24 mouse cellular contexts compared by ENCODE assay signal in genomic region chr2:75901869-75902268, GRCm38 (mm10). TPM values are rescaled to one million over a fixed set of nuclear protein-coding genes. Genes with fewer than 3 reads are reported as not detected.
DNase-seq lines count a peak whose midpoint lies in the region; ATAC-seq and TF ChIP-seq lines count a peak whose summit lies in the region.
"Had no signal": no experiment of that assay in that cellular context is flagged by ENCODE, and none has a peak within 500 bp of the region (broad histone marks: within the 10 kb centered on the region; RNA-seq: fewer than 3 reads in every experiment).

No protein-coding gene starts in this region.

- ATAC-seq in liver, embryonic 11.5 days (replicated peaks; ENCODE audit: low FRiP score), result peak; percentile 47; the same call in 1 of the 2 replicates
- no peak for ATAC-seq in liver, embryonic 12.5 days
- peak; percentile 73 for ATAC-seq in megakaryocyte progenitor cell, adult 5-6 weeks (replicated peaks; ENCODE audit: poor library complexity)
- ATAC-seq in kidney, embryonic 14.5 days (ENCODE audit: low FRiP score, low TSS enrichment), result no peak
- ATAC-seq: CD4-positive, CD25-positive, alpha-beta regulatory T cell, adult 4 months; forebrain, embryonic 13.5 days; forebrain, embryonic 15.5 days; forebrain, postnatal 0 days had no signal

- no peak overlapping the region for H3K4me3 ChIP-seq in liver, embryonic 11.5 days (ENCODE audit: low read depth, low read length)
- H3K4me3 ChIP-seq in liver, embryonic 12.5 days, result no peak overlapping the region
- H3K4me3 ChIP-seq in MEL (ENCODE audit: control insufficient read depth in 1 of 2, insufficient read depth in 1 of 2, low read depth in 2 of 2, low read length in 2 of 2), result no peak overlapping the region
- H3K4me3 ChIP-seq in kidney, embryonic 14.5 days (ENCODE audit: low read length), result no peak overlapping the region
- H3K4me3 ChIP-seq: embryonic facial prominence, embryonic 10.5 days; embryonic facial prominence, embryonic 12.5 days; forebrain, embryonic 13.5 days; forebrain, embryonic 15.5 days had no signal

- no peak for TF ChIP-seq CTCF in MEL (IDR thresholded peaks at IDR 0.05 in 2 of 3, conservative IDR thresholded peaks at IDR 0.05 in 1 of 3; ENCODE audit: control insufficient read depth in 1 of 3, insufficient read depth in 1 of 3, low read depth in 2 of 3, low read length in 3 of 3, poor library complexity in 1 of 3, severe bottlenecking in 1 of 3)

- no peaks in the 10 kb centered on the region for H3K4me1 ChIP-seq in liver, embryonic 11.5 days (replicated peaks; ENCODE audit: control insufficient read depth, insufficient read depth, low read length)
- H3K4me1 ChIP-seq in liver, embryonic 12.5 days, result no peaks in the 10 kb centered on the region
- no peaks in the 10 kb centered on the region for H3K4me1 ChIP-seq in MEL (ENCODE audit: control insufficient read depth in 1 of 2, insufficient read depth in 2 of 2, low read length in 2 of 2)
- no peaks in the 10 kb centered on the region for H3K4me1 ChIP-seq in kidney, embryonic 14.5 days (ENCODE audit: control insufficient read depth, insufficient read depth, low read length)
- H3K4me1 ChIP-seq: embryonic facial prominence, embryonic 10.5 days; embryonic facial prominence, embryonic 12.5 days; forebrain, embryonic 13.5 days; forebrain, embryonic 15.5 days had no signal

- H3K79me2 ChIP-seq in MEL (ENCODE audit: control insufficient read depth, insufficient read depth, low read length, poor library complexity), result no peaks in the 10 kb centered on the region

- H3K9ac ChIP-seq in liver, embryonic 11.5 days (ENCODE audit: low read depth, low read length), result no peak overlapping the region
- no peak overlapping the region for H3K9ac ChIP-seq in liver, embryonic 12.5 days
- H3K9ac ChIP-seq in MEL (ENCODE audit: control insufficient read depth, low read depth, low read length, poor library complexity, severe bottlenecking), result no peak overlapping the region
- no peak overlapping the region for H3K9ac ChIP-seq in kidney, embryonic 14.5 days (ENCODE audit: low read depth, low read length)
- H3K9ac ChIP-seq: embryonic facial prominence, embryonic 12.5 days; forebrain, embryonic 13.5 days; forebrain, embryonic 15.5 days; forebrain, postnatal 0 days had no signal

- no peak overlapping the region for H3K27ac ChIP-seq in liver, embryonic 11.5 days (ENCODE audit: low read depth, low read length)
- no peak overlapping the region for H3K27ac ChIP-seq in liver, embryonic 12.5 days
- no peak overlapping the region for H3K27ac ChIP-seq in MEL (ENCODE audit: control insufficient read depth, low read depth, low read length)
- no peak overlapping the region for H3K27ac ChIP-seq in kidney, embryonic 14.5 days (ENCODE audit: low read depth, low read length)
- H3K27ac ChIP-seq: embryonic facial prominence, embryonic 10.5 days; embryonic facial prominence, embryonic 12.5 days; forebrain, embryonic 13.5 days; forebrain, embryonic 15.5 days had no signal

- peaks cover 10% of the 10 kb centered on the region; the same call in 1 of the 2 replicates for H3K36me3 ChIP-seq in liver, embryonic 11.5 days (ENCODE audit: control insufficient read depth, insufficient read depth, low read length)
- H3K36me3 ChIP-seq in liver, embryonic 12.5 days, result peaks cover 42% of the 10 kb centered on the region
- H3K36me3 ChIP-seq in MEL (ENCODE audit: control insufficient read depth in 1 of 2, insufficient read depth in 2 of 2, low read length in 2 of 2), result peaks cover 0 to 22% of the 10 kb centered on the region in 2 experiments; a peak in 2 of 4 replicates
- peaks cover 28% of the 10 kb centered on the region for H3K36me3 ChIP-seq in kidney, embryonic 14.5 days (ENCODE audit: control insufficient read depth, insufficient read depth, low read length)

- H3K27me3 ChIP-seq in liver, embryonic 11.5 days (replicated peaks; ENCODE audit: control insufficient read depth, insufficient read depth, low read length), result no peaks in the 10 kb centered on the region
- no peaks in the 10 kb centered on the region for H3K27me3 ChIP-seq in liver, embryonic 12.5 days (replicated peaks)
- H3K27me3 ChIP-seq in MEL (ENCODE audit: control insufficient read depth in 1 of 2, insufficient read depth in 2 of 2, low read length in 2 of 2), result no peaks in the 10 kb centered on the region
- H3K27me3 ChIP-seq in kidney, embryonic 14.5 days (ENCODE audit: control insufficient read depth, insufficient read depth, low read length), result no peaks in the 10 kb centered on the region
- H3K27me3 ChIP-seq: CH12.LX; embryonic facial prominence, embryonic 12.5 days; forebrain, embryonic 13.5 days; forebrain, embryonic 15.5 days had no signal

- no peaks in the 10 kb centered on the region for H3K9me3 ChIP-seq in liver, embryonic 11.5 days (ENCODE audit: control insufficient read depth, low read length)
- H3K9me3 ChIP-seq in liver, embryonic 12.5 days (replicated peaks), result no peaks in the 10 kb centered on the region
- no peaks in the 10 kb centered on the region for H3K9me3 ChIP-seq in MEL (replicated peaks; ENCODE audit: insufficient read depth, low read length)
- 0 out of 2 replicates have a peak, but pooled peaks cover 3% of the 10 kb centered on the region for H3K9me3 ChIP-seq in kidney, embryonic 14.5 days (ENCODE audit: control insufficient read depth, low read length)
- H3K9me3 ChIP-seq: forebrain, embryonic 13.5 days; forebrain, embryonic 15.5 days had no signal

- TF ChIP-seq EP300 in MEL (IDR thresholded peaks at IDR 0.05; ENCODE audit: low read depth in 1 of 2, low read length in 2 of 2), result no peak

- no peak for DNase-seq in liver, embryonic 11.5 days (ENCODE audit: low spot score)
- peak; percentile 10 for DNase-seq in MEL (ENCODE audit: low read depth, low spot score)
- peak; percentile 11 for DNase-seq in retina, postnatal 1 day
- no peak for DNase-seq in gastrocnemius, postnatal 25 days
- no peak for DNase-seq in adrenal gland, adult 8-10 months
- DNase-seq: adrenal gland, postnatal 10 days; adrenal gland, postnatal 25 days; B cell, adult 2 months; cerebellum, adult 11 months; cerebellum, adult 18-20 months; cerebellum, adult 8-10 months; cerebellum, adult 9-11 months; cerebellum, postnatal 14 days; cerebellum, postnatal 36 days; forebrain, postnatal 0 days had no signal

- 84% methylated on average over 9 of the region's 9 CpGs for WGBS in liver, embryonic 11.5 days
- 73% methylated on average over 9 of the region's 9 CpGs for WGBS in liver, embryonic 12.5 days (ENCODE audit: insufficient replicate concordance)
- WGBS in kidney, embryonic 14.5 days, result 93% methylated on average over 9 of the region's 9 CpGs

- TF ChIP-seq RAD21 in MEL (IDR thresholded peaks at IDR 0.05; ENCODE audit: low read depth, low read length), result no peak

- no peak overlapping the region for H3K4me2 ChIP-seq in liver, embryonic 11.5 days
- no peak overlapping the region for H3K4me2 ChIP-seq in liver, embryonic 12.5 days
- H3K4me2 ChIP-seq in kidney, embryonic 14.5 days (replicated peaks; ENCODE audit: low read depth, low read length), result no peak overlapping the region
- H3K4me2 ChIP-seq: embryonic facial prominence, embryonic 12.5 days; forebrain, embryonic 13.5 days; forebrain, embryonic 15.5 days had no signal

- TF ChIP-seq POLR2A in MEL (IDR thresholded peaks at IDR 0.05; ENCODE audit: control insufficient read depth in 1 of 2, insufficient read depth in 1 of 2, low read depth in 1 of 2, low read length in 2 of 2, poor library complexity in 1 of 2), result no peak

TF ChIP-seq in MEL, 35 proteins besides CTCF, POLR2A, EP300 and RAD21:
- no peak for TF ChIP-seq ZC3H11A (IDR thresholded peaks at IDR 0.05; ENCODE audit: low read depth, low read length)
- TF ChIP-seq TCF12 (IDR thresholded peaks at IDR 0.05; ENCODE audit: low read depth, low read length), result no peak
- TF ChIP-seq MAFK (IDR thresholded peaks at IDR 0.05; ENCODE audit: borderline replicate concordance, low read depth, low read length), result no peak
- no peak for TF ChIP-seq SMC3 (IDR thresholded peaks at IDR 0.05; ENCODE audit: low read depth, low read length)
- TF ChIP-seq USF2 (IDR thresholded peaks at IDR 0.05; ENCODE audit: borderline replicate concordance in 1 of 2, insufficient read depth in 1 of 2, low read depth in 1 of 2, low read length in 2 of 2), result no peak
- no peak for TF ChIP-seq TBP (IDR thresholded peaks at IDR 0.05; ENCODE audit: low read depth, low read length)
- TF ChIP-seq CHD1 (IDR thresholded peaks at IDR 0.05; ENCODE audit: low read depth, low read length), result no peak
- no peak for TF ChIP-seq RCOR1 (IDR thresholded peaks at IDR 0.05; ENCODE audit: low read depth, low read length)
- TF ChIP-seq NRF1 (IDR thresholded peaks at IDR 0.05; ENCODE audit: insufficient read depth, low read depth, low read length, poor library complexity, severe bottlenecking), result no peak
- no peak for TF ChIP-seq MAX (IDR thresholded peaks at IDR 0.05; ENCODE audit: low read length)
- TF ChIP-seq USF1 (IDR thresholded peaks at IDR 0.05; ENCODE audit: low read depth, low read length), result no peak
- TF ChIP-seq ETS1 (IDR thresholded peaks at IDR 0.05; ENCODE audit: low read depth, low read length), result no peak
- TF ChIP-seq E2F4 (IDR thresholded peaks at IDR 0.05; ENCODE audit: borderline replicate concordance, low read depth, low read length), result no peak
- TF ChIP-seq ELF1 (IDR thresholded peaks at IDR 0.05; ENCODE audit: low read depth, low read length), result no peak
- TF ChIP-seq GABPA (IDR thresholded peaks at IDR 0.05; ENCODE audit: low read depth, low read length), result no peak
- no peak for TF ChIP-seq CHD2 (IDR thresholded peaks at IDR 0.05; ENCODE audit: low read length)
- no peak for TF ChIP-seq HCFC1 (IDR thresholded peaks at IDR 0.05; ENCODE audit: low read depth, low read length)

RNA-seq across cellular contexts. Expression of gene Ttc30b, which starts 36.5 kb away (rescaled TPM):
- polyA plus RNA-seq in liver, embryonic 11.5 days (2014; fragmentation: Nextera tagmentation; extraction: Ambion mirVana), result 2.1 and 3.2 TPM in 2 replicates
- polyA plus RNA-seq in liver, embryonic 12.5 days (2016; fragmentation: Nextera tagmentation; extraction: Ambion mirVana), result 0.81 and 1.9 TPM in 2 replicates
- not detected in 2 replicates for total RNA-seq in MEL (2012; rRNA removed)
- polyA plus RNA-seq in MEL (2012; ENCODE audit: insufficient read depth in 1 of 2, insufficient read length in 2 of 2, low read depth in 1 of 2, low replicate concordance in 2 of 2, missing spikeins in 1 of 2), result not detected
- 2.1 and 3.2 TPM in 2 replicates for total RNA-seq in megakaryocyte progenitor cell, adult 5-6 weeks (2015)
- total RNA-seq in megakaryocyte progenitor cell, adult 5-6 weeks (2017), result 1.7 and 2.3 TPM in 2 replicates
- 1 to 10 TPM; 2.3 to 2.8 TPM for total RNA-seq in gastrocnemius, postnatal 25 days (2021)
- 8.3 and 10.8 TPM in 2 replicates for polyA plus RNA-seq in kidney, embryonic 14.5 days (2014; fragmentation: Nextera tagmentation; extraction: Ambion mirVana)
- total RNA-seq in adrenal gland, adult 8-10 months (2022), result 10 to 100 TPM; 22.0 to 25.8 (median 22.5) TPM

Comparison
In these comparisons a context has a peak if more than half of its experiments do, and no peak if none do; other contexts are left out.
1. ATAC-seq: peak in liver, embryonic 11.5 days (single experiment) and megakaryocyte progenitor cell, adult 5-6 weeks (single experiment); none in liver, embryonic 12.5 days (single experiment) and kidney, embryonic 14.5 days (single experiment).
2. DNase-seq: peak in MEL (single experiment) and retina, postnatal 1 day (single experiment); none in liver, embryonic 11.5 days (single experiment), gastrocnemius, postnatal 25 days (single experiment) and adrenal gland, adult 8-10 months (single experiment).
3. RNA of gene Ttc30b, which starts 36.5 kb away (total RNA-seq): 22.0 to 25.8 TPM in adrenal gland, adult 8-10 months; 1.7 to 3.2 TPM in megakaryocyte progenitor cell, adult 5-6 weeks, 2.3 to 2.8 TPM in gastrocnemius, postnatal 25 days and not detected in MEL; every median in the first group is over 4 times any median in the second.